Mouse (Mus musculus) thymus, adult 2 months (tissue): Measurements from ENCODE around the gene Ccna2. TPM values are rescaled to one million over a fixed set of nuclear protein-coding genes. Genes with fewer than 3 reads are reported as not detected.

Experiments used
- DNase-seq: peaks from one replicate; pipeline ENCODE4 v3.0.0; 2021
- H3K27ac ChIP-seq: fragments of 200-500 bp; 2 replicates; pipeline ENCODE4 v1.5.1; 2012; ENCODE audit warnings: low read length, control low read depth; ENCODE audit not compliant: control insufficient read depth, insufficient read depth
- H3K27me3 ChIP-seq: fragments of 200-500 bp; 2 replicates; pipeline ENCODE4 v1.6.1; 2012; ENCODE audit warnings: mild to moderate bottlenecking, low read length, moderate library complexity, mixed read lengths; ENCODE audit not compliant: control insufficient read depth, insufficient read depth
- H3K36me3 ChIP-seq: fragments of 200-500 bp; 2 replicates; pipeline ENCODE4 v1.6.1; 2012; ENCODE audit warnings: mild to moderate bottlenecking, low read length, moderate library complexity; ENCODE audit not compliant: control insufficient read depth, insufficient read depth
- H3K4me1 ChIP-seq: fragments of 200-500 bp; replicated peaks from 2 replicates; pipeline ENCODE4 v1.6.1; 2012; ENCODE audit warnings: low read length; ENCODE audit not compliant: control insufficient read depth, insufficient read depth
- H3K4me3 ChIP-seq: fragments of 200-500 bp; 2 replicates; pipeline ENCODE4 v1.5.1; 2012; ENCODE audit warnings: mild to moderate bottlenecking, low read length, control low read depth, moderate library complexity; ENCODE audit not compliant: control insufficient read depth, insufficient read depth
- CTCF ChIP-seq: fragments of 200-500 bp; IDR thresholded peaks from 2 replicates; pipeline ENCODE4 v1.5.1; 2012; ENCODE audit warnings: mild to moderate bottlenecking, control low read depth, low read length, moderate library complexity, borderline replicate concordance; ENCODE audit not compliant: control insufficient read depth, poor library complexity, insufficient read depth; ENCODE audit errors: extremely low read depth
- POLR2A ChIP-seq: fragments of 200-500 bp; IDR thresholded peaks from 2 replicates; pipeline ENCODE4 v1.6.1; 2012; ENCODE audit warnings: mild to moderate bottlenecking, low read length, control low read depth, moderate library complexity; ENCODE audit not compliant: control insufficient read depth, poor library complexity, insufficient read depth; ENCODE audit errors: extremely low read depth
- WGBS: fragments of 180-500 bp; shearing (Covaris S2); methylation state at CpG from one replicate; pipeline ENCODE4 v1.1.7; 2018; 5-methylcytosine and 5-hydroxymethylcytosine counted together
- polyA plus RNA-seq: library from polyadenylated mRNA; depleted of rRNA; stranded (reverse); fragments of >200 nt; gene quantifications from 2 replicates; pipeline ENCODE4 v1.2.3, GENCODE M21; 2012

The Ccna2 gene
- polyA plus RNA-seq, 1 experiment, result 196 TPM

- 7% methylated on average over 1 of the region's 1 CpGs for WGBS
- no peak overlapping the region for H3K27ac ChIP-seq
- H3K27me3 ChIP-seq, result no peaks in the 10 kb centered on the region; the same call in 1 of the 2 replicates
- TF ChIP-seq POLR2A (no peak), CTCF (no peak)
- H3K4me3 ChIP-seq, result no peak overlapping the region
- DNase-seq, result no peak
- H3K4me1 ChIP-seq, result no peaks in the 10 kb centered on the region
- no peaks in the 10 kb centered on the region for H3K36me3 ChIP-seq
Measured at GRCm38 (mm10) chr3:36533201-36533672, 38.7 kb downstream of the Ccna2 start.

GRCm38 (mm10) chr3:36532738-36533137 lies 39.2 kb downstream of the Ccna2 start:
- DNase-seq, result no peak
- Histone ChIP-seq H3K4me3 (no peak overlapping the region), H3K27ac (no peak overlapping the region), H3K4me1 (no peaks in the 10 kb centered on the region), H3K27me3 (no peaks in the 10 kb centered on the region; the same call in 1 of the 2 replicates), H3K36me3 (no peaks in the 10 kb centered on the region)
- WGBS, result 74% methylated on average over 7 of the region's 7 CpGs
- TF ChIP-seq POLR2A (no peak), CTCF (no peak)

DNA sequence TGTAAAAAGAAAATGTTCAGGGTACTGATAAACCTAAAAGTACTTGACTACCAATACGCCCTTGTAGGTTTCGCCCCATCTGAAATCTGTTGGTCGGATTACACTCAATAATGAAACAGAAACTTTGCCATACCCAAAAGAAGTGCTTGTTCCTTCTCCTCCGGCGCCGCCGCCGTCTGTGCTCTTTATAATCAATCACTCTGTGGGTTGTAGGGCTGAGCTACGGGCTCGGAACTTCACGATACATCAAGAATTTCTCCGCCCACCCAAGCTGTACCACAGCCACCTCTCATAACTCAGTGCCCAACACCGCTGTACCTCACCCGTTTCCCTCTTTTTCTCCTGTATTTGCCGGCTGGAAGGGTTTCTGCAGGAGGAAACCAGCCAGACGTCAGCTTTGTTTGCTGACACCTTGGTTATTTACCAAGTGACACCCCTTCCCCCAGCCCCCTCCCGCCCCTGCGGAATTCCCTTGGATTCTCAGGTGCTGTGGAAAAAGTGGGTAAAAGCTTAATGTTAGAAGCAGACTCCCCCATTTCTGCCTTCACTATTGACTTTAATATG lies 39.9 kb downstream of the Ccna2 start:
- 5% methylated on average over 18 of the region's 18 CpGs for WGBS
- Histone ChIP-seq H3K27ac (no peak overlapping the region), H3K27me3 (no peaks in the 10 kb centered on the region; the same call in 1 of the 2 replicates), H3K4me3 (0 out of 2 replicates have a peak overlapping the region, but pooled peaks have one; percentile 4), H3K4me1 (no peaks in the 10 kb centered on the region), H3K36me3 (no peaks in the 10 kb centered on the region)
- no peak for TF ChIP-seq CTCF
- no peak for TF ChIP-seq POLR2A
- no peak for DNase-seq

GRCm38 (mm10) chr3:36531242-36531641 lies 40.7 kb downstream of the Ccna2 start:
- Histone ChIP-seq H3K4me1 (no peaks in the 10 kb centered on the region), H3K36me3 (no peaks in the 10 kb centered on the region), H3K27me3 (no peaks in the 10 kb centered on the region; the same call in 1 of the 2 replicates), H3K4me3 (no peak overlapping the region), H3K27ac (no peak overlapping the region)
- DNase-seq, result no peak
- TF ChIP-seq POLR2A, result no peak
- TF ChIP-seq CTCF, result no peak
- WGBS, result 92% methylated on average over 2 of the region's 2 CpGs

DNA sequence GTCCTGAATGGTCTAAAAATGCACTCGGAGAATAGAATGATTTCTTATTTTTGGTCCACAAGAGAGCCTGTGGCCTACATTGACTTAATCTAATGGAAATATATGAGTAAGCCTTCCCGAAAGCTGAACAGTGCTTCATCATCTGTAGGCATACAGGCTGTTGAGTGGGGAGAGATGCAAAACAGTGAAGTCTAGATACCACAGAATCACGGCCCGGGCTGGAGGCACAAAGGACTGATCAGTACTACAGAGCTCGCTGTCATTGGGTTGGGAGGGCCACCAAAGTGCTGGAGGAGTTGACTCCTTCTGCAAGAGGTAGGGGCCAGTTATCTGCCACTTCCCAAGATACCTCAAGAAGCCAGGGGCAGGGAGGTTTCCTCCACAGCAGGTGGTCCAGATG lies 41.2 kb downstream of the Ccna2 start:
- Histone ChIP-seq H3K36me3 (no peaks in the 10 kb centered on the region), H3K4me3 (no peak overlapping the region), H3K27me3 (no peaks in the 10 kb centered on the region; the same call in 1 of the 2 replicates), H3K27ac (no peak overlapping the region), H3K4me1 (no peaks in the 10 kb centered on the region)
- WGBS, result 97% methylated on average over 5 of the region's 5 CpGs
- TF ChIP-seq CTCF, result no peak
- no peak for TF ChIP-seq POLR2A
- no peak for DNase-seq

DNA sequence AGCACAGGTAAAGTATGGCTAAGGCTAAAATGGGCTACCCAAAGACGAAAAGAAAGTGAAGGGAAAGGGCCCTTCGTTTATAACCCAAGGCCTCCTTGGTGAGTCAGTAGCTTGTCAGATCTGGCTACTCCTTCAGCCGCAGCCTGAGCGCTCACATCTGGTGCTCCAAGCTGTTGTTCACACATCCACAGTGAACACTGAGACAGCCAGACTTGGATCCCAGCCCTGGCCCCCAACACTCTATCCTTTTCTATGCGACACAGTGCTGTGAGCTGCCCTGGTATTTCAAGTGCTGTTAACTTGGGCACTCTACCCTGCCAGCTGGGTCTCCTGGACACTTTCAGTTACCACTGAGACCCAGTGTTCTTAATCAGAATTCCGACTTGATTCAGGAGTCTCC lies 41.6 kb downstream of the Ccna2 start:
- TF ChIP-seq CTCF, result no peak
- TF ChIP-seq POLR2A, result no peak
- Histone ChIP-seq H3K4me3 (no peak overlapping the region), H3K36me3 (no peaks in the 10 kb centered on the region), H3K27me3 (no peaks in the 10 kb centered on the region; the same call in 1 of the 2 replicates), H3K4me1 (no peaks in the 10 kb centered on the region), H3K27ac (no peak overlapping the region)
- 98% methylated on average over 6 of the region's 6 CpGs for WGBS
- no peak for DNase-seq
